Mouse (Mus musculus): ENCODE results near the gene Rfk.

GRCm38 (mm10) chr19:17400571-17400970 is 6.7 kb downstream of the Rfk start:
- no peak for TF ChIP-seq CTCF (IDR thresholded peaks at IDR 0.05; ENCODE audit: low read depth)
- TF ChIP-seq EP300 (IDR thresholded peaks at IDR 0.05; ENCODE audit: low read depth), result no peak

All from liver, postnatal 0 days (tissue).